Mouse (Mus musculus): Measurements from ENCODE around the gene Fcor. TPM values are rescaled to one million over a fixed set of nuclear protein-coding genes. Genes with fewer than 3 reads are reported as not detected.

Fcor gene
- 1 to 10 TPM; 1.6 to 2.0 TPM for total RNA-seq (2021)
- long read RNA-seq, experiment 1, partial matches to known transcripts = 0 of 3 reads
- long read RNA-seq, experiment 1, other reads (novel, unspliced or antisense) = 0 of 3 reads
- long read RNA-seq, experiment 2, partial matches to known transcripts = 0 of 1 reads
- long read RNA-seq, experiment 2, other reads (novel, unspliced or antisense) = 0 of 1 reads

DNA sequence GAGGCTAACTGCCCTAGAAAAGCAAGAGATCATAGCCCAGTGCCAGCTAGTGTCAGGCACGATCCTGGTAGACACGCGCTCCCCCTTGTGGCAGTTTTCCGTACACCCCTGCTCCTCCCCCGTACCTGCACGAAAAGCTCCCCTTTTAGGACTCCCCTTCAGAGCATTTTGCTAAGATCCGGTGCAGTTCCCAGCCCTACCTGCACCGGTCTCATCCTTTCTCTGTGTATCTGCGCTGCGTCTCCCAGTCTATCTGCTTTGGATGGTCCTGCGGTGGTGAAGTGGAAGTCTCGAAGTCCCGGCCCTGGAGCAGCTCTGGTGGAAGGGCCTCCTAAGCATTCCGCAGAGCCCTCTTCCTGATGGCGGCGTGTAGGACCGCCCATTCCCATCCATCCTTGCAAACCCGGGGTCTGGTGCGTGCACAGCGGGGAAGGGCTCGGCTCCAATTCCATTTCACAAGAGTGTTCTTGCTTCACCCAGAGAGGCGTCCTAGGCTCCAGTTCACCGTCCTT, at the start of gene Fcor:
Fcor (minus strand) TSS at position 383 of the 512 bp plus-strand sequence.
- peak; percentile 84 for DNase-seq

DNA sequence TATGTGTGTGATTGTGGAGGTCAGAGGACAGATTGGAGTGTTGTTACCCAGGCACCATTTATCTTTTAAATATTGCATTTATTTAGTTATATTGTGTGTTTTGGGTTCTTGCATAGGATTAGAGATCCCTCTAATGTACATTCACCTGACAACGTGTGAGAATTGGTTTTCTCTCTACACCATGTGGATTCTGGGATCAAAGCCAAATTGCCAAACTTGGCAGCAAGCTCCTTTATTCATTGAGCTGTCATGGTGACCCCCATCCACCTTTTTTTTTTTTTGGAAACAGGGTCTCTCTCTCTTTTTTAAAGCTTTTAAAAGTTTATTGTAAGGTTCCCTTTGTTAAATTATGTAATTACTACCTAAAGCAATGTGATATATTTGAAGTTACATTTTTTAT, 48.9 kb upstream of the Fcor start:
- DNase-seq = no peak

GRCm38 (mm10) chr8:3720551-3720950, 48.4 kb upstream of the Fcor start, which contains the start of gene Clec4g:
Clec4g (minus strand) TSS chr8:3720651.
- DNase-seq = no peak

DNA sequence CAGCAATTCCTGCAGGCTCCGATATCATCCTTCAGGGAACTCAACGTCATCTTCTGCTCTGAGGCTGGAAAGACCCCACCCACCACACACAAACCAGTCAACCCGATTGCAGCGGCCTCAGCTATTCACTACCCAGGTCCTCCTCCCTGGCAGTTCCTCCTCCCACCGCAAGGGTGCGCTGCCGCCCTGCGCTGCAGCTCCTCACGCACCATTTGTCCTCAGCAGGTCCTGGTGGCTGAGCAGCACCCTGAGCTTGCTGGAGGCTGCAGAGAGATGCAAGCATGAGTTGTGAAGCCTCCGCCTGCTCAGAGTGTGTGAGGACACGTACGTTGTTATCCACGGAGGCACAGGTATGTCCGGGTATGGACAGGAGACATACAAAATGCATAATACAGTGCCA, 46.4 kb upstream of the Fcor start:
- DNase-seq = peak; percentile 68

- no peak for DNase-seq
Measured at GRCm38 (mm10) chr8:3717321-3717954, 45.3 kb upstream of the Fcor start.

- no peak for DNase-seq
Measured at GRCm38 (mm10) chr8:3711646-3712045, 39.5 kb upstream of the Fcor start.

DNA sequence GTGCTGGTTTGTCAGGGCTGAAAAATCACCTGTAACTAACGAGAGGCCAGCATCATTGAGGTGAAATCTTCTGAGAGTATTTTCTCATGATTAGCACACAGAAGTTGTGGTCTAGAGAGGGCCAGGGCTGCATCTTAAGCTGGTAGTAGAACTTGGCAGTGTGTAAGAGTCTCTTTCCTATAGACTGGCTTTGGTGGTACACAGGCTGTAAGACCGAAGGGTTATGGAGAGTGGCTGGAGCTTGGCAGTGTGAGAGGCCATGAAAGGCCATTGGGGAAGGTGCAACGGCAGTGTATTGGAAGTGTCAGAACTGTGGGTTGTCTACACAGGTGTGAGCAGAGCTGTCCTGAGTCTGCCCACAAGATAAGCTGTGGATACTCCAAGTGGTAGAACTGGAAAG, 38.1 kb upstream of the Fcor start:
- DNase-seq = no peak

DNA sequence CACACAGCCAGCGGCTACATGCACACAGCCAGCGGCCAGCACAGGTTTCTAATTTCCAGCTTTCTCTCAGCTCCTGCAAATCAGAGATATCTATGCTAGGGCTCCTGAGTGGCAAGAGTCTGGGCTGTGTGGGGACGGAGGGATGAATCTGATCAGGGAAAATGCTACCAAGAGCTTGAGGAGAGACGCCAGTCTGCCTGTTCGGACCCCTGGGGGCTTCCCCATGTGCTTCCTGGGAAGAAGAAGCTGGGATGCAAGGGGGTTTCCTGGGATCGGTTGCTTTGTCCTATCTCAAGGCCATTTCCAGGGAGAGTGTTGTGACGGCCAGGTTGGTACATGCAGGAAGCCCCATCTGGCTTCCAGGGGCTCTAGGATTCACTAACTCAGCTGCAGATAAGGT, 35.4 kb upstream of the Fcor start:
- no peak for DNase-seq

DNA sequence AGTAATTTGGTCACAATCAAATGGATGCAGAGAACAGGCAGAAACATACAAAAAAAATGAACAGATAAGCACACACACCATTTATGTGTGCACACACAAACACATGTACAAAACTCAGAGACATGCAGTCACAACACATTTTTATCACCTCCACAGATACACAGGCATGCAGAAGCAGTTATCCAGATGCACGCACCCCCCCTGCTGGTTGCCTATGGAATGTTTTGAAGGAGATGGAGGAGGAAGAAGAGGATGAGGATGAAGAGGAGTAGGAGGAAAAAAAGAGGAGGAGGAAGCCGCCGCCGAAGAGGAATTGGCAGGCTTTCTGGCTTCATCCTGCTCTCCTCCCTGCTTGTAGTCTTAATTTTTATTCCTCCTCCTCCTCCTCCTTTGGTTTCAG, 33.5 kb upstream of the Fcor start:
- DNase-seq = no peak

DNA sequence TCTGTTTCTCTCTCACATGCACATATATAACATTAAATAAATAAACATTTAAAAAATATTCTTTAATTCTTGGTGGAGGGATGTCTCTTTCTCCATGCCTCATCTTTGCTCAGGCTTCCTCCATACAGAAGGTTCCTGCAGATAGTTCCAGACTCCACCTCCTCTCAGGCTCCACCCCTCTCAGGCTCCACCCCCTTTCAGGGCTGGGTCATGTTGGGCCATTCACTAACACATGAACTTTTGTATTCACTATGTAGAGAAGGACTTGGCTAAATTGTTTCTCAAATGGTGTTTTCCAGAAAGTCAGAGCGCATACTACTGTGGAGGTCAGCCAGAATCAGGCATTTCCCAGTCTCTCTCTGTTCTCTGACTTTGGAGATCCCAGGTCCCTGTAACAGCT, 29.3 kb upstream of the Fcor start:
- DNase-seq = no peak

DNA sequence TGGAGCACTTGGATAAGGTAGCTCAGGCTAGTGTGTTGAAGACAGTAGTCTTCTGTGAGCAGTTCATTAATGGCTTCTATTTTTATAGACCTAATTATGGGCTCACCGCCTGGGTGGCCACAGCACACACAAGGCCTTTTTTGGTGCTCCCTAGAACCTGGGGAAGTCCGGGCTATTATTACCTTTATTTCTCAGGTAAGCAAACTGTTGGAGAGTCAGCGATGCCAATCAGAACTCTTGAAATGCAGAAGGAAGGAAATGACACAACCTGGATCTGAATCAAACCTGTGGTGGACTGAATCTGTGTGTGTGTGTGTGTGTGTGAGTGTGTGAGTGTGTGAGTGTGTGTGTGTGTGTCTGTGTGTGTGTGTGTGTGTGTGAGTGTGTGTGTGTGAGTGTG, 22.0 kb upstream of the Fcor start, which contains the start of gene Fcer2a:
Fcer2a (minus strand) TSS at position 55 of the 400 bp plus-strand sequence.
- DNase-seq = no peak

DNA sequence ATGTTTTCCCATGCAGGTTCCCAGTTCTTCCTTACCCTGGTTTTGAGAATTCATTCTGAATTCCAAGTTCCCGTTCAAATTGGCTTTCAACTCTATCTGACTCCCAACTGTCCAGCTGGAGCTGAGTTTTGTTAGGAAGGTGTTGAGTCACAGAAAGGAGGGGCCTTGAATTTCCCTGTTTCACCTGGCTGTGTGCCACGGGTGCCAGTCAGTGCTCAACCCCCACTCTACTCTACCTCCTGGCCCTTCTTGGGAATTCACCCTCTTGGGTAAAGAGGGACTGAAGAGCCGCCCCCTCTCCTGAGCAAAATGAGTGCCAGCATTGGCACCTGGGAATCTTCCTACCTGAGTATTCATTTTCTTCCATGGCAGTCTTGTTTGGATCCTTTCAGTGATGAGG, 18.6 kb upstream of the Fcor start:
- no peak for DNase-seq

GRCm38 (mm10) chr8:3687537-3687936, 15.4 kb upstream of the Fcor start:
- DNase-seq = no peak

DNA sequence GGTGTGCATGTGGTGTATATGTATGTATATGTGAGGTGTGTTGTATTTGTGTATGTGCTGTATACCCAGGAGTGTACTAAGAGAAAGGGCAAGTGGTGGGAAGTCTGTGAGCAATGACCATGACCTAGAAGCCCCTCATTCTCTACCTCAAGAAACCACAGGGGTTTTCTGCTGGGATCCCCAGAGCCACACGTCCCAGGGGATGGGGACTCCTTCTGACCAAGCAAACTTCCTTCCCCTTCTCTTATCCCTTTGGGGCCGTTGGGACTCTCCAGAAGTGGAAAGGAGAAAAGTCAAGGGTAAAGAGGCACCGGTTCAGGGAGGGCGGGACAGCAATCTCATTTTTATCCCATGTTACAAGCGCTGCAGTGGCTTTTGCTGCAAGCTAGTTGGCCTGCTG, 13.3 kb upstream of the Fcor start:
- DNase-seq = no peak

DNA sequence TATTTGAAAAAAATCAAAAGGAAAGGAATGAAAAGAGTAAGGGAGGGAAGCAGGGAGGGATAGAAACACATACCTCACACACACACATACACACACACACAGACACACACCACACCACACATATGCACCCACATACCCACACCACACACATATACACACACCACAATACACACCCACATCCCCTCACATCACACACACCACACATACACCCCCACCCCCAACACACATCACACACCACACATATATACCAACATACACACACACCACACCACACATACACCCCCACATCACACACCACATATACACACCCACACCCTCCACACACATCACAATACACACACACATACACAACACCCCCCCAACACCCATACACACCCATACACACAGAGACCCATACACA, 12.4 kb upstream of the Fcor start:
- no peak for DNase-seq

- DNase-seq = peak; percentile 60
Measured at GRCm38 (mm10) chr8:3683408-3684176, 11.4 kb upstream of the Fcor start.

DNA sequence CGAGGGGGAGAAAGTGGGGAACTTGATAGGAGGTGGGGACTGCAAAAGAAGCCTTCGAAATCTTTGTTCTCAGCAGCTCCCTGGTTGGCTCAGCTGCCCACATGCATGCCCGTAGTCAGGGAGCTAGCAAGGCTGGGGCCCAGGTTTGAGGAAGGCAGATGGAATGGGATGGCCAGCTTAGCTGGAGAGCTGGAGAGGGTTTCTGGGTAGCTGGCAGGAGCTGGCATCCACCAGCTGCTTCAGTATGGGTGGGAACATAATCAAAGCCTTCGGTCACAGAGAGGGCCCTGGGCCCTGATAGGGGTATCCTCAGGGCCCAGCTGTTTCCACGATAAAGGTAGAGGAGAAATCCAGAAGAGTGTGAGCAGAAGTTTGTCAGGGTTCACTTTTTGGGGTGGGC, 10.3 kb upstream of the Fcor start:
- DNase-seq = no peak

DNA sequence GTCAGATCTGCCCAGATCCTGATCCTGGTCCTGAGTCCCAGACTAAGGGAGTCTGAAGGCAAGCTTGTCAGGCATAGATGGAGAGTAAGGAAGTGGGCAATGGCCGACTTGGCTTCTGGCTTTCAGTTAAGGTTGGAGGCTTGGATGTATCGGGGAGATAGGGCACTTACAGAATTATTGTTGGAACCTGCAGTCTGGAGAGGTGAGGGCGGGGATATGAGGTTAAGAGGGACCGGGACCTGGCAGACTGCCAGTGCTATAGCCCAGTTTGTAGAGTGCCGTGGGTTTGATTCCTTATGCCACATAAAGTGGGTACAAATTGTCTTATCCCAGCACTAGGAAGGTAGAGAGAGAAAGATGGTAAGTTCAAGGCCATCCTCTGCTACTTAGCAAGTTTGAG, 7.5 kb upstream of the Fcor start:
- no peak for DNase-seq

DNA sequence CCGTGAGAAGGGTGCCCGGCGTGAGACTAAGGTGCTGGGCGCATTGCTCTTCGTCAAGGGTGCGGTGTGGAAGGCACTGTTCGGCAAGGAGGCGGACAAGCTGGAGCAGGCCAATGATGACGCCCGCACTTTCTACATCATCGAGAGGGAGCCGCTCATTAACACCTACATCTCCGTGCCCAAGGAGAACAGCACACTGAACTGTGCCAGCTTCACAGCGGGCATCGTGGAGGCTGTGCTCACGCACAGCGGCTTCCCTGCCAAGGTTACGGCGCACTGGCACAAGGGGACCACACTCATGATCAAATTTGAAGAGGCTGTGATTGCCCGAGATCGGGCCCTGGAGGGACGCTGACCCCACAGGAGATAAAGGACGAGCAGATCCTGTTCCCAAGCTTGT, 7.1 kb upstream of the Fcor start:
- no peak for DNase-seq

DNA sequence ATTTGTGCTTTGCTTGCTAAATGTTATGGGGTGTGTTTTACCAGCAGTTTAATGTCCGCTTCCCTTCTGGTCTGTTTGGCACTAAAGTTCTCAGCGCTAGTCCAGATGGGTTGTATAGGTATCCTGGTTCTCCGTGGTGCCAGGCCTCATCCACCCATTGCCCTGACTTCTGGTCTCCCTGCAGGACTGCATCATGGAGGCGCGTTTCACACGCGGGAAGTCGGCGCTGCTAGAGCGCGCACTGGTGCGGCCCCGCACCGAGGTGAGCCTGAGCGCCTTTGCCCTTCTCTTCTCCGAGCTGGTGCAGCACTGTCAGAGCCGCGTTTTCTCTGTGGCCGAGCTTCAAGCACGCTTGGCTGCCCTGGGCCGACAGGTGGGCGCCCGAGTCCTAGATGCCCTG, 6.7 kb upstream of the Fcor start:
- DNase-seq = peak; percentile 7

DNA sequence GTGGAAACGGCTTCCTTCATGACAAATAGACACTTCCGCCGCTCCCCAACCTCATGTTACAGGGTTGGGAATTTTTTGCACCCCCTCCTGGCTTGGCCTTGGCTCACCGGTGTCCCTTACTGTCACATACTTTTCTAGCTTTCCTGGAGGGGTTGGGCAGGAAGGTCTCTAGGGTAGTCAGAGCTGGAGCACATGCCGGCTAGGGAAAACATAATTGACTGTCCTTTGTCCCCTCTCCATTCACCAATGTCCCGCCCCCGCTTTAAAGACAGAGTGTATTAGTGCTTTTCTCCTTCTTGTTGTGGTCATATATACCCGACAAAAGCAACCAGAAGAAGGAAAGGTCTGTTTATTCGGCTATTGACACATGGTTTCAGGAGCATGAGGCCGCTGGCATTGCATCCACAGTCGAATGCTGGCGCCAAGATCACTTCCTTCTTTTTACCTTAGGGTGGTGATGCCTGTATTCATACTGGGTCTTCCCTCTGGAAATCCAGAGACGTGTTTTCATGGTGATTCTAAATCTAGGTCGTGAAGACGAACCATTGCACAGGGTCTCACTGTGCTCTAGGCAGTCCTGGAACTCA, 4.9 kb upstream of the Fcor start:
- no peak for DNase-seq

DNA sequence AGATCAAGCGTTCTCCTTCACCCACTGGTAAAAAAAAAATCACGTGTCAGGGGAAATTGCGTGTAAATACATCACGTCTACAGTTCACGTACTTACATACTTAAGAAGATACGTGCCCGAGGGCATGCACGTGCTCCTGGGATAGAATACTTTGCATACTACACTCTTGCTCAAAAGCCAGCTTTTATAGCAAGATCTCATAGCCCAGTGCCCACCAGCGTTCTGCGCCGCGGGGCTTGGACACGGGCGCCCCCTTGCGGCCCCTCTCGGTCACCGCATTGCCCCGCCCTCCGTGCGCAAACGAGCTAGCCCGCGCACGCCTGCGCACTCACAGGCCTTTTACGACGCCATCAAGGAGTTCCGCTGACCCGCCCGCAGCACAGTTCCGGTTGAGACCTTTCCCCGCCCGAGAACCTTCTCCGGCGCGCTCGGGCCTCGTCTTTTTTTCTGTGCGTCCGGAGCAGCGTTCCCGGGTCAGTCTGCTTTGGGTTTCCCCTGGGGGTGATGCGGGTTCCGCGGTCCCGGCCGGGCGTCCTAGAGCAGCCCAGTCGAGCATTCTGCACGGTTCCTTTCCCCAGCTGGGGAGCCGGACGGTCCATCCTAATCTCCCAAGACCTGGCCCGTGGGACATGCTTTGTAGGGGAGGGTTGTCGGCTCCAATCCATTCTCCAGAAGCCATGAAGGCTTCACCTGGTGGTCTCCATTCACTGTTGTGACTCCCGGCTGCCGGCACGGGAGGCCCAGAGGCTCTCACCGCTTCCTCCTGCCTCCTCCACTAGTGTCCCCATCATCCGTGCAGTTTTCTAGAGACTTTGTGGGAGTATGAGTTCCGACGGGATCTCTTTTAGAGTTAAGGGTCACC, 4.2 kb upstream of the Fcor start, which contains the start of gene Trappc5:
Trappc5 (plus strand) TSS at position 169 of the 862 bp plus-strand sequence.
- peak; percentile 94 for DNase-seq

Measured in gastrocnemius, postnatal 10 days (tissue).